Mouse (Mus musculus): Measurements from ENCODE around the gene Oat. TPM values are rescaled to one million over a fixed set of nuclear protein-coding genes. Genes with fewer than 3 reads are reported as not detected.
A peak's percentile ranks its signal among the peaks of the same experiment; 100 is the strongest.

Gene Oat
- 142 and 154 TPM in 2 replicates for polyA plus RNA-seq (2014; fragmentation: Nextera tagmentation; extraction: Ambion mirVana)

DNA sequence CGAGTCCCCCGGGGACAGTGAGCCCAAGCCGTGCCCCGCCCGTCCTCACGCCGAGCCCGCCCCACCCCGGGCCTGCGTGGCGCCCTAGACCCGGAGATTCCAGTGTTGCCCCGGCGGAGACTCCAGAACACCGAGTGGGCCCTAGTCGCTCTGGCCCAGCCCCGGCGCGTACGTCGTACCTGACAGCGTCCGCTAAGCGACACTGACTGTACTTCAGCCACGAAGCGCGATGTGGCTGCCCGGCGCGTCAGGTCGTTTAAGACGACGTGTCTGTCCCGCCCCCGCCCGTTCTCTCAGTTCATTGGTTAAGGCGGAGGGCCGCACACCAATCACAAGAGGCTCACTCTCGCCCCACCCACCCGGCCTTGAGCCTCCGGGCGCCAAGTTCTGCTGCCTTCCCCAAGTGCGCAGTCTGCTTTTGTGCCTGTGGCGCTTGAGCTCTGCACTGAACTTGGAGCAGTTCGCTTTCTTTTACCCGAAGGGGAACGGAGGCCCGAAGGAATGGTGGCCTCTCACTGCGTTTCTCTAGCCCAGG lies at the start of gene Oat:
Gene Oat, minus strand, starts transcription at position 283 of the 535 bp plus-strand sequence.
- H3K27ac ChIP-seq (ENCODE audit: low read depth, low read length): peak within 1 kb of the TSS; percentile 91
- H3K4me2 ChIP-seq (replicated peaks; ENCODE audit: low read depth, low read length): peak within 1 kb of the TSS; percentile 66
- no peaks in the 10 kb centered on the region for H3K27me3 ChIP-seq (ENCODE audit: control insufficient read depth, insufficient read depth, low read length)
- under 1% methylated on average over 49 of the region's 49 CpGs for WGBS
- H3K4me3 ChIP-seq (ENCODE audit: low read length): peak within 1 kb of the TSS; percentile 72
- peaks cover 18% of the 10 kb centered on the region for H3K4me1 ChIP-seq (ENCODE audit: control insufficient read depth, insufficient read depth, low read length)
- ATAC-seq (ENCODE audit: low FRiP score, low TSS enrichment): peak; percentile 98
- no peaks in the 10 kb centered on the region for H3K9me3 ChIP-seq (ENCODE audit: control insufficient read depth, low read length)
- no peaks in the 10 kb centered on the region for H3K36me3 ChIP-seq (ENCODE audit: control insufficient read depth, insufficient read depth, low read length)
- peak within 1 kb of the TSS; percentile 78 for H3K9ac ChIP-seq (ENCODE audit: low read depth, low read length)

DNA sequence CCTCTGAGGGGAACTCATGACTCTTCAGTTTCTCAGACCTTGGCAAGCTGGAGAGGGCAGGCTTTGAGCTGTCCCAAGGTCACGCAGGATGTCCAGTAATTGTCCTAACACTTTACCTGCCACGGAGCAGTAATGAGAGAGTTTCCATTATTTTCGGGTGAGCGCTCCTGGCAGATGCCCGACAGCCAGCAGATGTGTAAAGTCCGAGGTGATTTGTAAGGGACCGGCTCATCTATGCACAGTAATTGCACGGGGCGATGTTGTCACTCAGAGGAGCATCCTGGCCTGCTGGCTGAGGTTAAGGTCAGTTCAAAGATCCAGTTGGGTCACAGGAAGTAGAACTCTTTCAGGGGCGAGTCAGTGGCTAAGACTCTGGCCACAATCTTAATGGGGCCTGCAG lies 48.0 kb upstream of the Oat start:
- 0 out of 2 replicates have a peak, but pooled peaks have one; percentile 20 for ATAC-seq (ENCODE audit: low FRiP score, low TSS enrichment)
- 35% methylated on average over 10 of the region's 10 CpGs for WGBS
- no peak overlapping the region for H3K4me3 ChIP-seq (ENCODE audit: low read length)
- no peak overlapping the region for H3K4me2 ChIP-seq (replicated peaks; ENCODE audit: low read depth, low read length)
- no peaks in the 10 kb centered on the region for H3K4me1 ChIP-seq (ENCODE audit: control insufficient read depth, insufficient read depth, low read length)
- H3K36me3 ChIP-seq (ENCODE audit: control insufficient read depth, insufficient read depth, low read length): no peaks in the 10 kb centered on the region
- H3K9ac ChIP-seq (ENCODE audit: low read depth, low read length): no peak overlapping the region
- H3K9me3 ChIP-seq (ENCODE audit: control insufficient read depth, low read length): no peaks in the 10 kb centered on the region
- no peaks in the 10 kb centered on the region for H3K27me3 ChIP-seq (ENCODE audit: control insufficient read depth, insufficient read depth, low read length)
- no peak overlapping the region for H3K27ac ChIP-seq (ENCODE audit: low read depth, low read length)

DNA sequence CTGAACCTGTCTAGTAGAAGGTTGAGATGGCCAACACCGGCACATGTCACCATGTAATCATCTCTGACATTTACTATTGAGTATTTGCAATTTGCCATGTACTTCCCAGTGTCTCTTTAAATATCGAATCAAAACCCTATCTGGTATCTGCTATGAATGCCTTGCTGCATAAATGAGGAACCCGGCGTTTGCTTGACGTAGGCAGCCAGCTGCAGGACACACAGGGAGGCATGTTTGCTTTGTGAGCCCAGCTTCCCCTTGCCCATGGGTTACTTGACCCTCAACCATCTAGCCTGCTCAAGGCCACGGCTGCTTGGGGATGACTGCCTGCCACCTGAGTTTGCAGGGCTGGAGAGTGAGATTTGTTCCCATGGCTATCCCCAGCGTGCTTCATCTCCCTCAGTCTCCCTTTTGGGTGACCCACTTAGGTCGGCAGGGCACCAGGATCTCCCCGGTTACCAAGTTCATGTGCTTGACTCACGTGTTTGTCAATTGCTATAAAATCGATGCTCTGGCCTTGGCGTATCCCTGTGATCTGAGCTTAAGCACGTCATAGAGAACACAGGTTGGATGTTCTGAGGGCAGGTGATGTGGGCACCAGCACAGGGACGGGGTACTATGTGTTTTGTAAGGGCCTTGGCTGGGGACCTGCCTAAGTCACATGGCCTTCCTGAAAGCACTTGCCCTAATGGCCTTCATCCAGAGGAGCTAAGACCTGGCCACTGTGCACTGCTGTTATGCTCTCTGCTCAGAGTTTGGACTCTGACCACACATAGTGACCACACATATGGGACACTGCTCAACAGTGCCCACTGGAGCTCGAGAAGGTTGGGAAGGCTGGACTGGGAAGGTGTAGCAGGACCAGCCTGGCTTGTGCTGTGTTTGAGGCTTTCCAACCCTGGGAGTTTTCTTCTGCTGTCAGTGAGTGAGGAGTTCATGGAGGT lies 44.0 kb upstream of the Oat start:
- H3K4me3 ChIP-seq (ENCODE audit: low read length): no peak overlapping the region
- H3K4me1 ChIP-seq (ENCODE audit: control insufficient read depth, insufficient read depth, low read length): peaks cover 3% of the 10 kb centered on the region; the same call in 1 of the 2 replicates
- H3K36me3 ChIP-seq (ENCODE audit: control insufficient read depth, insufficient read depth, low read length): no peaks in the 10 kb centered on the region
- H3K9ac ChIP-seq (ENCODE audit: low read depth, low read length): no peak overlapping the region
- no peak overlapping the region for H3K27ac ChIP-seq (ENCODE audit: low read depth, low read length)
- no peaks in the 10 kb centered on the region for H3K27me3 ChIP-seq (ENCODE audit: control insufficient read depth, insufficient read depth, low read length)
- no peak overlapping the region for H3K4me2 ChIP-seq (replicated peaks; ENCODE audit: low read depth, low read length)
- ATAC-seq (ENCODE audit: low FRiP score, low TSS enrichment): no peak
- H3K9me3 ChIP-seq (ENCODE audit: control insufficient read depth, low read length): no peaks in the 10 kb centered on the region
- WGBS: 90% methylated on average over 15 of the region's 15 CpGs

DNA sequence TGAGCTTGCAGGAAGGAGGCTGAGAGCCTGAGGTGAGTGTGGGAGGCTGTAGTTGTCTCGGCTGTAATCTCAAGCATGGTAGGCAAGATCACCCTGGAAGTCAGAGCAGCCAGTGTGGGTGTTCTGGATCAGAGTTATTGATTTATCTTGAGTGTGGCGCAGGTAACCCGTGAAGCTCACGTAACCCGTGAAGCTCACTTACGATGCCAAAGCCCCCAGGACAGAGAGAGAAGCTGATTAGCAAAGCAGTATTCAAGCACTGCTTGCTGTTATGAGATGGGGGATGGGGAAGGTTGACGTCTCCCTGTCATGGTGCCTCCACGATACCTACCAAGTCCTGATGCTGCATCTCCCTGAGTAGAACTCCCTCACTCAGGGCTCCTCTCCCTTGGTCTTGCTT lies 43.4 kb upstream of the Oat start:
- Histone ChIP-seq H3K27ac (ENCODE audit: low read depth, low read length) (no peak overlapping the region), H3K9me3 (ENCODE audit: control insufficient read depth, low read length) (no peaks in the 10 kb centered on the region), H3K4me1 (ENCODE audit: control insufficient read depth, insufficient read depth, low read length) (peaks cover 7% of the 10 kb centered on the region; the same call in 1 of the 2 replicates), H3K27me3 (ENCODE audit: control insufficient read depth, insufficient read depth, low read length) (no peaks in the 10 kb centered on the region), H3K4me2 (replicated peaks; ENCODE audit: low read depth, low read length) (no peak overlapping the region), H3K4me3 (ENCODE audit: low read length) (no peak overlapping the region), H3K9ac (ENCODE audit: low read depth, low read length) (no peak overlapping the region), H3K36me3 (ENCODE audit: control insufficient read depth, insufficient read depth, low read length) (no peaks in the 10 kb centered on the region)
- ATAC-seq (ENCODE audit: low FRiP score, low TSS enrichment): no peak
- WGBS: 84% methylated on average over 8 of the region's 8 CpGs

DNA sequence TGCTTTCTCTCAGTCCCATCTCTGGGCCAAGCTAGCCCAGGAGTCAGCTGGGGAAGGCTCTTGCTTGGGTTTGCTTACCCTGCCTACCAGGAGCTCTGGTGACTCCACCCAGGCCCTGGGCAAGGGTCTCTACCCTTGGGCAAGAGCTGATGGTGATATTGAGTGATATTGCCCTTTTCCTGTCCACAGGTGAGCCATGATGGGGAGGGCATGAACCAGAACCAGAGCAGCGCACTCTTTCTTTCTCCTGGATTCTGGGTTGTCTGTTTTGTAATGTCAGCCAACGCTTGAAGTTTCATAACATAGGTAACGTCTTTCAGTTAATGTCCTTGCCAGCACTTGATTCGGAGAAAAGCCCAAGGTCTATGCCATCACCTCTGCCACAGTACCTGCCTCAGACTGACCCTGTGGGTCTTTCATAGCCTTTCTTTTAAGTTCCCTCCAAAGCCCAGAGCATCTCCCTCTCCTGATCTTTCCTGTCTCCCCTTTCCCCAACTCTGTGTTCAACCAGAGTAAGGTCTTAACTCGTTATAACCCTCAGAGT lies 40.9 kb upstream of the Oat start:
- ATAC-seq (ENCODE audit: low FRiP score, low TSS enrichment): no peak
- WGBS: 84% methylated on average over 5 of the region's 5 CpGs
- no peak overlapping the region for H3K27ac ChIP-seq (ENCODE audit: low read depth, low read length)
- H3K9me3 ChIP-seq (ENCODE audit: control insufficient read depth, low read length): no peaks in the 10 kb centered on the region
- H3K9ac ChIP-seq (ENCODE audit: low read depth, low read length): no peak overlapping the region
- H3K4me3 ChIP-seq (ENCODE audit: low read length): no peak overlapping the region
- H3K36me3 ChIP-seq (ENCODE audit: control insufficient read depth, insufficient read depth, low read length): no peaks in the 10 kb centered on the region
- H3K4me1 ChIP-seq (ENCODE audit: control insufficient read depth, insufficient read depth, low read length): peaks cover 15% of the 10 kb centered on the region; the same call in 1 of the 2 replicates
- H3K27me3 ChIP-seq (ENCODE audit: control insufficient read depth, insufficient read depth, low read length): no peaks in the 10 kb centered on the region
- H3K4me2 ChIP-seq (replicated peaks; ENCODE audit: low read depth, low read length): no peak overlapping the region

DNA sequence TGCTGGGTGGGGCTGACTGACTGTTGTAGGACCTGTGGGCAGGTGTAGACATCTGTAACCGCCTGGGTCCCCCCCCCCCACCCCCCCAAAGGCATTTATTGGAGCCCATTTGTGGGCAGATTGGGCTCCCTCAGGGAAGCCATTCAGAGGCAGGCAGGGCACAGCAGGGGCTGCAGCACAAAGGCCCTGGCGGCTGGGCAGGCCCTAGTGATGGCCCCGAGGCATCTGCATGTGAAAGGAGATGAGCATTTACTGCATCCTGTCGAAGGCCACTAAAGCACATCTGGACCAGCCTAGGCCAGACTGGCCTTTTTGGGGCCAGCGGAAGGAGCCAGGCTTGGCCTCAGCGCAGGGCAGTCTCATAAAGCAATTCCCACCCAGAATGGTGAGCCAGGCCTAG lies 40.2 kb upstream of the Oat start:
- WGBS: 49% methylated on average over 6 of the region's 6 CpGs

DNA sequence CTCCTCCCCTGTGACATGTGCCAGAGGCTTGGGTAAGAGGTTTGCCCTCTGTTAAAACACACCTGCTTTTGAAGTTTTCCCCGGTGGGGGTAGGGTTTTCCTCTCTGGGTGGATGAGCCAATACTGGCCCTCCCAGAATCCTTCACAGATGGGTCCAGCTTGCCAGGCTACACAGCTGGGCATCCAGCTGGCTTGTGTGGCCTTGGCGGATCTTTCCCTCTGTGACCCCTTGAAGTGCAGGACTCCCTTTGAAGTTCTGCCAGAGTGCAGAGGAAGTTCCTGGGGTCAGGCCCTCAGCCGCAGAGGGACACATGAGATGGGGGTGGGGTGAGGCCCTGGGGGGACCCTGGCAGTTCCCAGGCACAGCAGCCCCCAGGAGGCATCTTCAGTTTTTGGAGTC lies 39.1 kb upstream of the Oat start:
- Histone ChIP-seq H3K4me2 (replicated peaks; ENCODE audit: low read depth, low read length) (no peak overlapping the region), H3K9me3 (ENCODE audit: control insufficient read depth, low read length) (no peaks in the 10 kb centered on the region), H3K9ac (ENCODE audit: low read depth, low read length) (0 out of 2 replicates have a peak overlapping the region, but pooled peaks have one; percentile 18), H3K36me3 (ENCODE audit: control insufficient read depth, insufficient read depth, low read length) (no peaks in the 10 kb centered on the region), H3K4me1 (ENCODE audit: control insufficient read depth, insufficient read depth, low read length) (peaks cover 15% of the 10 kb centered on the region; the same call in 1 of the 2 replicates), H3K4me3 (ENCODE audit: low read length) (no peak overlapping the region), H3K27ac (ENCODE audit: low read depth, low read length) (no peak overlapping the region), H3K27me3 (ENCODE audit: control insufficient read depth, insufficient read depth, low read length) (no peaks in the 10 kb centered on the region)
- 0 out of 2 replicates have a peak, but pooled peaks have one; percentile 20 for ATAC-seq (ENCODE audit: low FRiP score, low TSS enrichment)
- 14% methylated on average over 3 of the region's 3 CpGs for WGBS

More for the DNA sequence above, 40.2 kb upstream of the Oat start:
- Histone ChIP-seq H3K4me1 (ENCODE audit: control insufficient read depth, insufficient read depth, low read length) (peaks cover 15% of the 10 kb centered on the region; the same call in 1 of the 2 replicates), H3K4me2 (replicated peaks; ENCODE audit: low read depth, low read length) (no peak overlapping the region), H3K9ac (ENCODE audit: low read depth, low read length) (no peak overlapping the region), H3K9me3 (ENCODE audit: control insufficient read depth, low read length) (no peaks in the 10 kb centered on the region), H3K27ac (ENCODE audit: low read depth, low read length) (no peak overlapping the region), H3K27me3 (ENCODE audit: control insufficient read depth, insufficient read depth, low read length) (no peaks in the 10 kb centered on the region), H3K36me3 (ENCODE audit: control insufficient read depth, insufficient read depth, low read length) (no peaks in the 10 kb centered on the region), H3K4me3 (ENCODE audit: low read length) (no peak overlapping the region)
- ATAC-seq (ENCODE audit: low FRiP score, low TSS enrichment): no peak

DNA sequence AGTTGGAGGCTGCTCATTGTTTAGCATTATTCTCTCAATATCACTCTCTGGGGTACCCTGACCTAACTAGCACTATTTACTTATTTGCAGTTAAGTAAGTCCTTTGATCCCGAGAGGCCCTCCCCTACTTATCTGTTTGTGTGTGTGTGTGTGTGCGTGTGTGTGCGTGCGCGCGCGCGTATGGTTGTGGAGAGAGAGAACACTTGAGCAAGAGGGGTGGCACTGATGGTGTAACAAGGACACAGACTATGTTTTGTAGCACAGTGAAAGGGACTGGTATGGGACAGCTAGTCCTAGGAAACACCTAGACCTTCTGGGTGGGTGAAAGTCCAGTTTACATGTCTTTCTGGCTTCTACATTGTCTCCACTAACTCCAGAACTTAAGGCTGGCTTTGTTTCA lies 35.3 kb upstream of the Oat start:
- no peak overlapping the region for H3K27ac ChIP-seq (ENCODE audit: low read depth, low read length)
- H3K27me3 ChIP-seq (ENCODE audit: control insufficient read depth, insufficient read depth, low read length): no peaks in the 10 kb centered on the region
- ATAC-seq (ENCODE audit: low FRiP score, low TSS enrichment): no peak
- no peaks in the 10 kb centered on the region for H3K9me3 ChIP-seq (ENCODE audit: control insufficient read depth, low read length)
- no peak overlapping the region for H3K9ac ChIP-seq (ENCODE audit: low read depth, low read length)
- WGBS: 97% methylated on average over 8 of the region's 8 CpGs
- no peaks in the 10 kb centered on the region for H3K36me3 ChIP-seq (ENCODE audit: control insufficient read depth, insufficient read depth, low read length)
- peaks cover 18% of the 10 kb centered on the region; the same call in 1 of the 2 replicates for H3K4me1 ChIP-seq (ENCODE audit: control insufficient read depth, insufficient read depth, low read length)
- no peak overlapping the region for H3K4me3 ChIP-seq (ENCODE audit: low read length)
- no peak overlapping the region for H3K4me2 ChIP-seq (replicated peaks; ENCODE audit: low read depth, low read length)

Measured in kidney, embryonic 14.5 days (tissue).